Mouse (Mus musculus) heart, adult 2 months (tissue): ENCODE measurements around the gene Pla2g3. TPM values are rescaled to one million over a fixed set of nuclear protein-coding genes. Genes with fewer than 3 reads are reported as not detected.

Source experiments
- DNase-seq, 2 experiments: peaks; one replicate each; pipeline ENCODE4 v3.0.0; 2021
- H3K27ac ChIP-seq: fragments of 200-600 bp; 2 replicates; pipeline ENCODE4 v1.8.1; 2022
- H3K27me3 ChIP-seq: fragments of 200-500 bp; 2 replicates; pipeline ENCODE4 v1.6.1; 2012; ENCODE audit warnings: mild to moderate bottlenecking, low read length, inconsistent platforms, mixed read lengths; ENCODE audit not compliant: control insufficient read depth, insufficient read depth
- H3K36me3 ChIP-seq: fragments of 200-500 bp; 2 replicates; pipeline ENCODE4 v1.6.1; 2012; ENCODE audit warnings: low read length, inconsistent platforms; ENCODE audit not compliant: control insufficient read depth, insufficient read depth
- H3K4me1 ChIP-seq: fragments of 200-500 bp; 2 replicates; pipeline ENCODE4 v1.6.1; 2011; ENCODE audit warnings: low read length; ENCODE audit not compliant: control insufficient read depth, insufficient read depth
- H3K4me3 ChIP-seq: fragments of 200-600 bp; 2 replicates; pipeline ENCODE4 v1.8.1; 2022
- H3K79me2 ChIP-seq: fragments of 200-500 bp; replicated peaks from 2 replicates; pipeline ENCODE4 v1.6.1; 2012; ENCODE audit warnings: mild to moderate bottlenecking, inconsistent platforms, low read length, moderate library complexity, mixed read lengths; ENCODE audit not compliant: control insufficient read depth, insufficient read depth
- H3K9ac ChIP-seq: fragments of 200-500 bp; 2 replicates; pipeline ENCODE4 v1.6.1; 2012; ENCODE audit warnings: low read depth, mild to moderate bottlenecking, control low read depth, inconsistent platforms, low read length, mixed read lengths
- CTCF ChIP-seq: fragments of 200-600 bp; IDR thresholded peaks from 2 replicates; pipeline ENCODE4 v1.8.1; 2022; ENCODE audit warnings: antibody characterized with exemption, mild to moderate bottlenecking, moderate library complexity
- EP300 ChIP-seq: fragments of 200-500 bp; IDR thresholded peaks from 2 replicates; pipeline ENCODE4 v1.6.1; 2011; ENCODE audit warnings: low read depth, low read length, control low read depth; ENCODE audit not compliant: insufficient read depth
- POLR2A ChIP-seq: fragments of 200-500 bp; IDR thresholded peaks from 2 replicates; pipeline ENCODE4 v1.6.1; 2011; ENCODE audit warnings: mild to moderate bottlenecking, low read depth, low read length, control low read depth; ENCODE audit not compliant: insufficient read depth
- WGBS: fragments of 180-500 bp; shearing (Covaris S2); methylation state at CpG from one replicate; pipeline ENCODE4 v1.1.7; 2018; 5-methylcytosine and 5-hydroxymethylcytosine counted together
- intact Hi-C: fragments of 180-260 bp; cut with DNase I; formaldehyde crosslinking; loops from one replicate; pipeline ENCODE4 v1.15.1; 2025
- polyA plus RNA-seq: library from polyadenylated mRNA; depleted of rRNA; stranded (reverse); fragments of >200 nt; gene quantifications from 2 replicates; pipeline ENCODE4 v1.2.3, GENCODE M21; 2012
- total RNA-seq, 2 experiments: library from RNA; stranded (reverse); gene quantifications; 2 replicates each; pipeline ENCODE4 v1.2.3; 2021

Pla2g3 gene
- total and polyA plus RNA-seq, 3 experiments: 0.09 to 0.25 TPM; not detected in 1

- WGBS: 45% methylated on average over 4 of the region's 4 CpGs
- TF ChIP-seq EP300 (0 out of 2 replicates have a peak, but pooled peaks have one; percentile 22), POLR2A (no peak), CTCF (no peak)
- H3K4me3 ChIP-seq: no peak overlapping the region
- no peaks in the 10 kb centered on the region for H3K79me2 ChIP-seq
- H3K4me1 ChIP-seq: peaks cover 8% of the 10 kb centered on the region
- H3K27me3 ChIP-seq: no peaks in the 10 kb centered on the region
- H3K9ac ChIP-seq: no peak overlapping the region
- intact Hi-C loops: loop anchor here (5.0 to 10.0 kb wide), 2 partner anchors 128 to 174 kb away; partner anchors contain the start of gene Morc2a
- peak in 1 of 2 experiments; percentile 22 for DNase-seq
- no peak overlapping the region; the same call in 1 of the 2 replicates for H3K27ac ChIP-seq
- H3K36me3 ChIP-seq: peaks cover 2% of the 10 kb centered on the region
These were observed 31.1 kb downstream of the Pla2g3 start for GRCm38 (mm10) chr11:3519051-3519726.

GRCm38 (mm10) chr11:3519756-3520398 is 31.8 kb downstream of the Pla2g3 start:
- WGBS: 49% methylated on average over 11 of the region's 11 CpGs
- intact Hi-C loops: loop anchor here (5.0 to 10.0 kb wide), 2 partner anchors 127 to 175 kb away; partner anchors contain the start of gene Morc2a
- Histone ChIP-seq H3K36me3 (peaks cover 2% of the 10 kb centered on the region), H3K4me3 (no peak overlapping the region), H3K9ac (no peak overlapping the region), H3K27ac (no peak overlapping the region), H3K4me1 (peaks cover 8% of the 10 kb centered on the region), H3K27me3 (no peaks in the 10 kb centered on the region), H3K79me2 (no peaks in the 10 kb centered on the region)
- no peak for DNase-seq
- TF ChIP-seq POLR2A (no peak), CTCF (no peak), EP300 (no peak)

- Histone ChIP-seq H3K4me1 (peaks cover 7% of the 10 kb centered on the region), H3K36me3 (peaks cover 2% of the 10 kb centered on the region), H3K79me2 (no peaks in the 10 kb centered on the region), H3K4me3 (no peak overlapping the region), H3K27me3 (no peaks in the 10 kb centered on the region), H3K27ac (no peak overlapping the region), H3K9ac (no peak overlapping the region)
- peak in 1 of 2 experiments; percentile 27 for DNase-seq
- WGBS: 75% methylated on average over 14 of the region's 14 CpGs
- TF ChIP-seq CTCF (no peak), EP300 (no peak), POLR2A (no peak)
- intact Hi-C loops: no loop called here
These were observed 32.8 kb downstream of the Pla2g3 start for GRCm38 (mm10) chr11:3520919-3521318.

GRCm38 (mm10) chr11:3521339-3522224 is 33.5 kb downstream of the Pla2g3 start:
- Histone ChIP-seq H3K27me3 (no peaks in the 10 kb centered on the region), H3K9ac (no peak overlapping the region), H3K4me3 (no peak overlapping the region), H3K27ac (no peak overlapping the region; the same call in 1 of the 2 replicates), H3K36me3 (peaks cover 2% of the 10 kb centered on the region), H3K79me2 (no peaks in the 10 kb centered on the region), H3K4me1 (peaks cover 7% of the 10 kb centered on the region)
- intact Hi-C loops: no loop called here
- no peak for TF ChIP-seq EP300
- TF ChIP-seq POLR2A: no peak
- no peak for TF ChIP-seq CTCF
- 71% methylated on average over 23 of the region's 23 CpGs for WGBS
- DNase-seq: peak in 1 of 2 experiments; percentile 26

- TF ChIP-seq EP300 (no peak), POLR2A (0 out of 2 replicates have a peak, but pooled peaks have one; percentile 8)
- Histone ChIP-seq H3K79me2 (no peaks in the 10 kb centered on the region), H3K27ac (no peak overlapping the region), H3K27me3 (no peaks in the 10 kb centered on the region), H3K4me1 (peaks cover 7% of the 10 kb centered on the region), H3K9ac (no peak overlapping the region), H3K4me3 (no peak overlapping the region), H3K36me3 (peaks cover 2% of the 10 kb centered on the region)
- 76% methylated on average over 17 of the region's 17 CpGs for WGBS
- DNase-seq: no peak
- intact Hi-C loops: no loop called here
These were observed 34.4 kb downstream of the Pla2g3 start for GRCm38 (mm10) chr11:3522285-3523000.
